Mouse (Mus musculus) ES-E14 (cell line): ENCODE data around the gene Col9a3. TPM values are rescaled to one million over a fixed set of nuclear protein-coding genes. Genes with fewer than 3 reads are reported as not detected.
A peak's percentile ranks its signal among the peaks of the same experiment; 100 is the strongest.

Source experiments
- DNase-seq: peaks from one replicate; pipeline ENCODE4 v3.0.0-alpha.2; 2013; ENCODE audit warnings: low read depth, low spot score
- H3K27ac ChIP-seq: 2 replicates; pipeline ENCODE4 v1.5.1; 2012; ENCODE audit warnings: low read depth, mild to moderate bottlenecking, low read length, moderate library complexity, mixed read lengths; ENCODE audit not compliant: poor library complexity, insufficient read depth, severe bottlenecking
- H3K36me3 ChIP-seq: 2 replicates; pipeline ENCODE4 v1.6.1; 2012; ENCODE audit warnings: mild to moderate bottlenecking, low read length, moderate library complexity, mixed read lengths; ENCODE audit not compliant: control insufficient read depth, poor library complexity, insufficient read depth, severe bottlenecking
- H3K4me1 ChIP-seq, 2 experiments: fragments of 150-350 bp in 1 of 2; sonication (generic) in 1 of 2; 2 replicates each; pipeline ENCODE4 v1.6.1; 2012; ENCODE audit warnings: low read length in 2 of 2, mild to moderate bottlenecking in 1 of 2, mixed read lengths in 1 of 2; ENCODE audit not compliant: control insufficient read depth in 2 of 2, insufficient read depth in 2 of 2, poor library complexity in 1 of 2
- H3K4me3 ChIP-seq, 2 experiments: fragments of 150-350 bp in 1 of 2; sonication (generic) in 1 of 2; 2 replicates each; pipeline ENCODE4 v1.5.1; 2012; ENCODE audit warnings: low read length in 2 of 2, low read depth in 1 of 2, mild to moderate bottlenecking in 1 of 2, mixed read lengths in 1 of 2; ENCODE audit not compliant: insufficient read depth in 1 of 2, poor library complexity in 1 of 2, severe bottlenecking in 1 of 2
- H3K9ac ChIP-seq: 2 replicates; pipeline ENCODE4 v1.6.1; 2012; ENCODE audit warnings: low read depth, mild to moderate bottlenecking, low read length, mixed read lengths; ENCODE audit not compliant: poor library complexity, insufficient read depth, severe bottlenecking
- H3K9me3 ChIP-seq: fragments of 150-350 bp; sonication (generic); 2 replicates; pipeline ENCODE4 v1.6.1; 2012; ENCODE audit warnings: low read depth, mild to moderate bottlenecking, low read length; ENCODE audit not compliant: control insufficient read depth, insufficient read depth
- CHD2 ChIP-seq: IDR thresholded peaks from 2 replicates; pipeline ENCODE4 v1.6.1; 2014; ENCODE audit warnings: mild to moderate bottlenecking, low read depth, low read length, inconsistent platforms
- HCFC1 ChIP-seq: IDR thresholded peaks from 2 replicates; pipeline ENCODE4 v1.6.1; 2012; ENCODE audit warnings: low read length, inconsistent platforms, borderline replicate concordance; ENCODE audit not compliant: insufficient read depth
- MAFK ChIP-seq: IDR thresholded peaks from 2 replicates; pipeline ENCODE4 v1.6.1; 2014; ENCODE audit warnings: mild to moderate bottlenecking, low read depth, low read length, inconsistent platforms; ENCODE audit not compliant: insufficient read depth
- ZC3H11A ChIP-seq: IDR thresholded peaks from 2 replicates; pipeline ENCODE4 v1.6.1; 2012; ENCODE audit warnings: low read depth, mild to moderate bottlenecking, inconsistent platforms, low read length, borderline replicate concordance
- ZNF384 ChIP-seq: IDR thresholded peaks from 2 replicates; pipeline ENCODE4 v1.6.1; 2012; ENCODE audit warnings: low read depth, low read length, inconsistent platforms
- in situ Hi-C, 2 experiments: fragments of 600-800 bp; cut with MboI; formaldehyde crosslinking; loops; one replicate each; pipeline ENCODE4 v1.15.1; 2025; ENCODE audit warnings: low sequenced_read_pairs in 2 of 2, inconsistent platforms in 1 of 2; ENCODE audit not compliant: unreplicated experiment in 2 of 2
- total RNA-seq: library from RNA; depleted of rRNA; stranded (reverse); fragments of 300-350 nt; gene quantifications from 2 replicates; pipeline ENCODE4 v1.2.3, GENCODE M21; 2012

Gene Col9a3
- total RNA-seq, 1 experiment = 5.4 TPM

DNA sequence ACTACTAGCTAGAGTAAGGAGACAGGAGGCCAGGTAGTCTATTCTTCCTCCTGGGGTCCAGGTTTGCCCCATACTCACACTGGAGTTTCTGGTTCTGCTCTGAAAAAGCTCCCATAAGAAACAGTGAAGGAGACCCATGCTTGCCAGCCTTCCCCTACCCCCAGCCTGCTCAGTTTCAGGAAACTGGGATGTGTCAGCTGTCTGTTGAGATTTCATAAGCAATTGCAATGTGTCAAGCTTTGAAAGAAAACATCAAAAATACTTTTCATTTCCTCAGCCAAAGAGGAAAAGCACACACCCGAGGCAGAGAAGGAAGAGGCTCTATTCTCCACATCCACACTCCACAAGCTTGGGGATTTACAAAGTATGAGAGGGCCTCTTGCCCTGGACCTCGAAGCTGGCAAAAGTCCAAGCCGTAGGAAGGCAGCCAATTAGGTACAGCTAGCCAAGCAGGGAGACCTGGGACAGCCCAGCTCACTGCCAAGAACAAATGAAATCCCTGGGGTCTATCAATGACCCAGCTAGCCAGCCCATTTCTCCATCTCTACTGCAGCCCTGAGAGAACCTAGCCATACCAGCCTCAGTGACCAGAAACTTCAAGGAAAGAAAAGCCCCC lies 28.5 kb upstream of the Col9a3 start:
- in situ Hi-C loops = loop anchor here in 1 of 2 experiments (25.0 kb wide), 1 partner anchor 218 kb away; the partner anchor contains the start of gene Bhlhe23
- no peaks in the 10 kb centered on the region for H3K36me3 ChIP-seq
- no peaks in the 10 kb centered on the region for H3K9me3 ChIP-seq
- no peak overlapping the region for H3K9ac ChIP-seq
- no peak for DNase-seq
- TF ChIP-seq CHD2 = no peak
- no peak for TF ChIP-seq ZC3H11A
- no peak for TF ChIP-seq HCFC1
- TF ChIP-seq ZNF384 = no peak
- no peak for TF ChIP-seq MAFK
- H3K4me3 ChIP-seq = no peak overlapping the region
- no peak overlapping the region for H3K27ac ChIP-seq
- no peaks in the 10 kb centered on the region for H3K4me1 ChIP-seq

DNA sequence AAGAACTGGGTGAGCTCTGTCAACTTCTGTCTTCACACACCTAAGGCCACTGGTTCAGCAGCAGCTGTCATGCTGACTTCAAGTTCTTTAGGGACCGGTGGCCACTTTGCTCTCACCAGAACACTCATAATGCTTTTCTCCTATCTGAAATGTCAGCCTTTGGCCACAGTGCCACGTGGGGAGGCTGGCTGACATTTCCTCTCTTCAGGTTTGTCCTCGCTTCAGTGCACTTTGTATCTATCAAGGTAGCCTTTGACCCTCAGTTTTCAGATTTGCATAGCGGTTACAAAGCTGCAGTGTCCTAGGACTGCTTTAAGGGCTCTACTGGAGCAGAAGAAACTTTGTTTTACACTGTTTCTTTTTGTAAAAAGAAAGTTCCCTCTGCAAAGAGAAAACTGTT lies 21.1 kb upstream of the Col9a3 start:
- in situ Hi-C loops = loop anchor here in 1 of 2 experiments (10.0 kb wide), 1 partner anchor 178 kb away; no protein-coding TSS in a partner anchor
- no peak overlapping the region for H3K9ac ChIP-seq
- no peaks in the 10 kb centered on the region for H3K4me1 ChIP-seq
- no peak for DNase-seq
- TF ChIP-seq ZC3H11A = no peak
- TF ChIP-seq HCFC1 = no peak
- TF ChIP-seq ZNF384 = no peak
- no peak for TF ChIP-seq CHD2
- no peak for TF ChIP-seq MAFK
- H3K4me3 ChIP-seq = no peak overlapping the region
- H3K36me3 ChIP-seq = no peaks in the 10 kb centered on the region
- no peaks in the 10 kb centered on the region for H3K9me3 ChIP-seq
- H3K27ac ChIP-seq = no peak overlapping the region

DNA sequence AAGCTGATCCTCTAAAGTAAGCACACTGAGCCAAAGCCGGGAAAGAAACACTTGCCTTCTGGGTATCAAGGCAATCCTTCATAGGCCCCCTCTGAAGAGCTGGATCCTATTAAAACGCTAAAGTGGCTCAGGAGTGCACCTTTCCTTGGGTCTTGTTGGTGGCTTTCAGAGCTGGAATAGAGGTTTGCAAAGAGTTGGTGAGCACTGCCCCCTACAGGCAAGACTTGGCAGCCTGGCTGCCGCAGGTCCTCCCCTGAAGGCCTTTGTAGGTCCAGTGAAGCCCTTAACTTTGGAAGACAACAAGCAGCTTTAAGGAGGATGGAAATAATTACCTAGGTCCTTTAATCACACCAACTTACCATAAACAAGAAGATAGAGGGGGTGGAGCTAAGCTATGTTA lies 18.9 kb upstream of the Col9a3 start:
- peak; percentile 59; the same call in 1 of the 2 replicates for TF ChIP-seq ZC3H11A
- TF ChIP-seq CHD2 = no peak
- Histone ChIP-seq H3K36me3 (no peaks in the 10 kb centered on the region; the same call in 1 of the 2 replicates), H3K9ac (no peak overlapping the region), H3K9me3 (no peaks in the 10 kb centered on the region), H3K4me1 (peaks cover 0 to 6% of the 10 kb centered on the region in 2 experiments; a peak in 2 of 4 replicates), H3K27ac (no peak overlapping the region), H3K4me3 (no peak overlapping the region)
- in situ Hi-C loops = loop anchor here in 1 of 2 experiments (10.0 kb wide), 1 partner anchor 176 kb away; no protein-coding TSS in a partner anchor
- peak; percentile 56 for DNase-seq

DNA sequence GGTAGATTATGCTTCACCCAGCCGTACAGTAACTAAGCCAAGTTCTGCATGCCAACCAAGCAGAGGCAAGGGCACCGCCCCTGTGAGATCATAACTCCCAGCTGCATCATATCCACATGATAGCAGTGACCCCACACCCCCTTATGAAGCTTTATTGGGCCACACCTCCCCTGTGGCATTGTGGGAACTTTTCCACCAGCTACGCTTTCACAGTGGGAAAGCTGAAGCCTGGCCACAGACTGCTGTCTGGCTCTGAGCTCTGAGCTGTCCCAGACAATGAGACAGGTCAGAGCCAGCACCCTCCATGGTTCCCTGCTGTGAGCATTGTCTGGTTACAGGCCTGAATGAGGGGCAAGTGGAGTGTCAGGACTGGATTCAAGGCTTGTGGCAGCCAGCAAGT lies 16.6 kb upstream of the Col9a3 start, which contains the start of gene Mrgbp:
Gene Mrgbp, plus strand, starts transcription at position 303 of the 400 bp plus-strand sequence.
- in situ Hi-C loops = loop anchor here in 1 of 2 experiments (5.0 kb wide), 1 partner anchor 201 kb away; no protein-coding TSS in a partner anchor
- no peak for TF ChIP-seq ZC3H11A
- no peak for TF ChIP-seq ZNF384
- no peak for TF ChIP-seq HCFC1
- TF ChIP-seq MAFK = no peak
- TF ChIP-seq CHD2 = no peak
- DNase-seq = no peak
- H3K4me1 ChIP-seq = peaks cover 0 to 6% of the 10 kb centered on the region in 2 experiments; a peak in 2 of 4 replicates
- no peaks in the 10 kb centered on the region for H3K9me3 ChIP-seq
- no peak within 1 kb of the TSS for H3K9ac ChIP-seq
- H3K4me3 ChIP-seq = no peak within 1 kb of the TSS
- H3K27ac ChIP-seq = no peak within 1 kb of the TSS
- H3K36me3 ChIP-seq = peaks cover 13% of the 10 kb centered on the region; the same call in 1 of the 2 replicates
